Mouse (Mus musculus): Measurements from ENCODE around the gene Prr5l. TPM values are rescaled to one million over a fixed set of nuclear protein-coding genes. Genes with fewer than 3 reads are reported as not detected.
A peak's percentile ranks its signal among the peaks of the same experiment; 100 is the strongest.

Gene Prr5l
- polyA plus RNA-seq, 1 experiment from 2014 or later: 18.0 TPM

DNA sequence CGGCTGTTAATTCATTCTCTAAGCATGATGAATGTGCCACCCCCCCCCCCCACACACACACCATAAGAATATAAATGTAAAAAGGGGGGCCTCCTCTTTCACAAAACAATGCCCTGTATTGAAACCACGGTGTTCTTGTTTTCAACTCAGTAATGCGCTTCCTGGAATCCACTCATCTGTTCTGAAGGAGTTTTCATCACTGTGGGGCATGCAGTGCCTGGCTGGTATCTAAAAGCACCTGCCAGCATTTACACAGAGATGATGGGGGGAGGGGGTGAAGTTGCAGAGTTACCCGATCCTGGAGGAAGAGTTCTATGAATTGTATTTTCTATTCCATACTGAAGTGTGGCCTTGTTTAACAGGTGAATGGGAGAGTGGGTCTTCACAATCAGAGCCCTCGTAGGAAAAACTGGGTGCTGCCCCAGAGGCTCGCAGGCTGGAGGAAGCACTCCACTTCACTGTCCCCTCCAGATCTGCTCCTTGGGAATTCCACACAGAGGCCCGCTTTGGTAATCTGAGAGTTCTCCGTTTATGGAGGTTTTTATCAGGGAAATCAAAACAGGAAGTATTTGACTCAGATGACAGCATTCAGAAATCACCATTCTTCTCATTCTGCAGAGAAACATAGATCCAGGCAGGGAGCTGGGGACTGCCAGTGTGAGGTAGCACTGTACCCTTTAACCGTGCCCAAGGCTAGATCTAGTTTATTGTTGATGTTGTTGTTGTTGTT lies 52.5 kb downstream of the Prr5l start:
- DNase-seq (ENCODE audit: low spot score) (no peak), ATAC-seq (replicated peaks; ENCODE audit: insufficient number of reproducible peaks, low FRiP score, low TSS enrichment, low read depth) (no peak)
- H3K4me2 ChIP-seq (ENCODE audit: low read depth, low read length): no peak overlapping the region
- no peaks in the 10 kb centered on the region for H3K36me3 ChIP-seq (replicated peaks; ENCODE audit: control insufficient read depth, insufficient read depth, low read depth, low read length)
- H3K27ac ChIP-seq (replicated peaks; ENCODE audit: low read depth, low read length): no peak overlapping the region
- no peaks in the 10 kb centered on the region for H3K27me3 ChIP-seq (ENCODE audit: control insufficient read depth, insufficient read depth, low read length)
- no peak overlapping the region for H3K4me3 ChIP-seq (ENCODE audit: low read depth, low read length)
- WGBS: 50% methylated on average over 9 of the region's 9 CpGs
- no peak overlapping the region for H3K9ac ChIP-seq (replicated peaks; ENCODE audit: low read length)
- no peaks in the 10 kb centered on the region for H3K4me1 ChIP-seq (ENCODE audit: control insufficient read depth, insufficient read depth, low read length)
- no peaks in the 10 kb centered on the region for H3K9me3 ChIP-seq (replicated peaks; ENCODE audit: control insufficient read depth, low read length)

DNA sequence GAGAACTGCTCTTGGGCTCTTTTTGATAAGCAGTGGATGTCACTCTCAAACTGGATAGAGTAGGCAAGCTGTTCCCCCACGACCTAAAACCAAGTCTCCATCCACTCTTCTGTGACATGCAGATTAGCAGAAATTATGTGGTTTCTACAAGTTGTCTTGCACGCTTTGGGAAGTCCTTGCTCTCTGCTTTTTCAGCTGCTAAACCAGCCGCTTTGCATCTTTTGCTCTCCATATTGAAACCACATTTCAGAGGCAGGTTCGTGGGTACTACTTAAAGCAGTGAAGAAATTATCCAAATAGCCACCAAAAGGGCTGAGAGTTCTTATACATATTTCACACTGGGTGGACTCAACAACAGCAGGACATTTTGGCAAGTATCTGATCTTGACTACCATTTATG lies 53.8 kb downstream of the Prr5l start:
- H3K4me3 ChIP-seq (ENCODE audit: low read depth, low read length): no peak overlapping the region
- no peak overlapping the region for H3K4me2 ChIP-seq (ENCODE audit: low read depth, low read length)
- ATAC-seq (replicated peaks; ENCODE audit: insufficient number of reproducible peaks, low FRiP score, low TSS enrichment, low read depth): no peak
- H3K9ac ChIP-seq (replicated peaks; ENCODE audit: low read length): no peak overlapping the region
- no peak for DNase-seq (ENCODE audit: low spot score)
- H3K4me1 ChIP-seq (ENCODE audit: control insufficient read depth, insufficient read depth, low read length): no peaks in the 10 kb centered on the region
- no peak overlapping the region for H3K27ac ChIP-seq (replicated peaks; ENCODE audit: low read depth, low read length)
- H3K9me3 ChIP-seq (replicated peaks; ENCODE audit: control insufficient read depth, low read length): no peaks in the 10 kb centered on the region
- WGBS: 73% methylated on average over 4 of the region's 4 CpGs
- no peaks in the 10 kb centered on the region for H3K27me3 ChIP-seq (ENCODE audit: control insufficient read depth, insufficient read depth, low read length)
- no peaks in the 10 kb centered on the region for H3K36me3 ChIP-seq (replicated peaks; ENCODE audit: control insufficient read depth, insufficient read depth, low read depth, low read length)

DNA sequence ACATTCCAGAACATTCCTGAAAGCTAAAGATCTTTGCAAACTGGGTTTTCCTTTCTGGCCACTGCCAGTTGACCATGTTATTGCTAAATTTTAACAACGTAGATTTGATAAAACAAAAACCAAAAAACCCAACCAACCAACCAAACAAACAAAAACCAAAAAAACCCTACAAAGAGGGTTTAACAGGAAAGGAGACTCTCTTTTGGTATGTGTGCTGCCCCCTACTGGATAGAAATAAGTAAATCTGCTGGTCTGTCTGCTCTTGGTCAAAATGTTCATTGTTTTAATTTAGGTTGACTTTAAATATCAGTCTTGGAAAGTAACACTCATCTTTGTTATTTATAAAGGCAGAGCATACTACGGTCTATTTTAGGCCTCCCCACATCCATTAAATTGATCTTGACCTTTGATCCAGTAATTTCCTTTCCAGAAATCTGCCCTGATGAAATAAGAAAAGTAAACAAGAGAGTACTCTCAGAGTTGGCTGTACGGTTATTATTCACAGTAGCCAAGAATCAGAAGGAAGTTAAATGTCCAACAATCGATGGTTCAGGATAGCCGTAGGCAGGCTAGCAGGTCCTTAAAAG lies 54.7 kb downstream of the Prr5l start:
- Histone ChIP-seq H3K27me3 (ENCODE audit: control insufficient read depth, insufficient read depth, low read length) (no peaks in the 10 kb centered on the region), H3K36me3 (replicated peaks; ENCODE audit: control insufficient read depth, insufficient read depth, low read depth, low read length) (no peaks in the 10 kb centered on the region), H3K9me3 (replicated peaks; ENCODE audit: control insufficient read depth, low read length) (no peaks in the 10 kb centered on the region), H3K9ac (replicated peaks; ENCODE audit: low read length) (no peak overlapping the region), H3K4me2 (ENCODE audit: low read depth, low read length) (no peak overlapping the region), H3K27ac (replicated peaks; ENCODE audit: low read depth, low read length) (no peak overlapping the region), H3K4me1 (ENCODE audit: control insufficient read depth, insufficient read depth, low read length) (no peaks in the 10 kb centered on the region), H3K4me3 (ENCODE audit: low read depth, low read length) (no peak overlapping the region)
- WGBS: 51% methylated on average over 5 of the region's 5 CpGs
- DNase-seq (ENCODE audit: low spot score) (peak; percentile 70), ATAC-seq (replicated peaks; ENCODE audit: insufficient number of reproducible peaks, low FRiP score, low TSS enrichment, low read depth) (no peak)

DNA sequence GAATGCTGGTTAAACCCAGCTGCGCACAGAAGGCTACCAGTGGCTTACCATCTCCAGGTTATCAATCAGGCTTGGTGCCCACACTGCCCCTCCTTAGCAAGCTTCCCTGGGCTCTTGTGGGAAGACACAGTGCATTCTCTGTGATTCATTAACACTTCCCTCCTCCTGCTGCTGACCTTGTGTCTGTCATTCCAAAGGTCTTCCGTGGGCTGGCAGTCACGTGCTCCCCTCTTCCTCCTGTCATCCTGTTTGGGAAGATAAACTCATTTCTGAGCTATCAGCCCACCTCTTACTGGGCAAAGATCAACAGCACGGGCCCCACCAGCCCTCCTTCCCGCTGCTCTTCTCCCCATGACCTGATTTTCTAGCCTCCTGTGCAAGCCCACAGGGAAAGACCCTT lies 55.2 kb downstream of the Prr5l start:
- Histone ChIP-seq H3K9me3 (replicated peaks; ENCODE audit: control insufficient read depth, low read length) (no peaks in the 10 kb centered on the region), H3K9ac (replicated peaks; ENCODE audit: low read length) (no peak overlapping the region), H3K4me1 (ENCODE audit: control insufficient read depth, insufficient read depth, low read length) (no peaks in the 10 kb centered on the region), H3K4me2 (ENCODE audit: low read depth, low read length) (no peak overlapping the region), H3K36me3 (replicated peaks; ENCODE audit: control insufficient read depth, insufficient read depth, low read depth, low read length) (no peaks in the 10 kb centered on the region), H3K4me3 (ENCODE audit: low read depth, low read length) (no peak overlapping the region), H3K27ac (replicated peaks; ENCODE audit: low read depth, low read length) (no peak overlapping the region), H3K27me3 (ENCODE audit: control insufficient read depth, insufficient read depth, low read length) (no peaks in the 10 kb centered on the region)
- WGBS: 44% methylated on average over 5 of the region's 5 CpGs
- ATAC-seq (replicated peaks; ENCODE audit: insufficient number of reproducible peaks, low FRiP score, low TSS enrichment, low read depth) (no peak), DNase-seq (ENCODE audit: low spot score) (no peak)

DNA sequence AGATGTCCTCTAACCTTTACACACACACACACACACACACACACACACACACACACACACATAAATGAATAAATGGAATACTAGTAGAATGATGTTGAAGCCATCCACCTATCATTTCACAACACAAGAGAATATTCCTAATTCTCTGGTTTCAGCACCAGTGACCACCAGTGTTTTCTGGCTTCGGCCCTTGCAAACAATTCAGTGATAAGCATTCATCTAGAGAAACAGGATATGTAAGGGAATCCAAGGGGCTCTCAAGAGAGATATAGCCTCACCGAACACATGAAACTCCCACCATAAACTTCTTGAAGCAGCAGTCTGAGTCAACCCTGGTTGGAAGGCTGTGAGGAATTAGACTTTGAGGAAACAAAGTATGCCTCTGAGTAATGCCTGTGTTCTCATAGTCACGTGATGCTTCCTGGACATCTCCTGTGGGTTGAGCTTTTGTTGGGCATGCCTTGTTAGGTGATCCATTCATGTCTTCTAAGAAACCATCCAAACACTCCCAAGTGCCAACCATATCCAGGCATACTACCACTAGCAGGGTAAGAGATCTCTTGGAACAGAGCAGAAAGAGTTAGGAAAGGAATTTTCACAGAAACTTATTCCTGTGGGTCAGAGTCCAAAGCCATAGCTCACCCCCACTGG lies 55.8 kb downstream of the Prr5l start:
- H3K27ac ChIP-seq (replicated peaks; ENCODE audit: low read depth, low read length): no peak overlapping the region
- no peaks in the 10 kb centered on the region for H3K27me3 ChIP-seq (ENCODE audit: control insufficient read depth, insufficient read depth, low read length)
- H3K9me3 ChIP-seq (replicated peaks; ENCODE audit: control insufficient read depth, low read length): no peaks in the 10 kb centered on the region
- no peaks in the 10 kb centered on the region for H3K4me1 ChIP-seq (ENCODE audit: control insufficient read depth, insufficient read depth, low read length)
- DNase-seq (ENCODE audit: low spot score) (no peak), ATAC-seq (replicated peaks; ENCODE audit: insufficient number of reproducible peaks, low FRiP score, low TSS enrichment, low read depth) (no peak)
- H3K36me3 ChIP-seq (replicated peaks; ENCODE audit: control insufficient read depth, insufficient read depth, low read depth, low read length): no peaks in the 10 kb centered on the region
- H3K4me3 ChIP-seq (ENCODE audit: low read depth, low read length): no peak overlapping the region
- H3K4me2 ChIP-seq (ENCODE audit: low read depth, low read length): no peak overlapping the region
- 82% methylated on average over 3 of the region's 3 CpGs for WGBS
- H3K9ac ChIP-seq (replicated peaks; ENCODE audit: low read length): no peak overlapping the region

DNA sequence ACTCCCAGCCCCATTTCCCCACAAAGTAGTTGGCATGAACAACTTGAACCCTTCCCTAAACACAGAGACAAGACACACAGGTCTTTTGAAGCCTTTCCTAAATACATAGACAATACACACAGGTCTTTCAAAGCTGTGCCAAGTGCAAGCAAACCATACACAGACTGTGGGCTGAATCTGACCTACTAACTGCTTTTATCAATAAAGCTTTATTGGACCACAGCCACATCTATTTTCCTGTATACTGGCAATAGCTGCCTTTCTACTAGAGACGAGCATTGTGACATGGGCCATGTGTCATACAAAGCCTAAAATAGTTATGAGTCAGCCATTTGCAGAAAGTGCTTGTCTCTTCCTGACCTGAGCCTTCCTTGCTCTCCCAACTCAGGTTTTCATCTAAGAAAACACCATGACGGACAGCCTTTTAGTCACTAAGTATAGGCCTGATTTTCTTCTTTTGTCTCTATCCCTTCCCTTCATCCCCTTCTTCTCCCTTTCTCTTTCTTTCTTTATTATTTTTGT lies 56.6 kb downstream of the Prr5l start:
- Histone ChIP-seq H3K36me3 (replicated peaks; ENCODE audit: control insufficient read depth, insufficient read depth, low read depth, low read length) (no peaks in the 10 kb centered on the region), H3K9ac (replicated peaks; ENCODE audit: low read length) (no peak overlapping the region), H3K27ac (replicated peaks; ENCODE audit: low read depth, low read length) (no peak overlapping the region), H3K4me1 (ENCODE audit: control insufficient read depth, insufficient read depth, low read length) (no peaks in the 10 kb centered on the region), H3K4me3 (ENCODE audit: low read depth, low read length) (no peak overlapping the region), H3K9me3 (replicated peaks; ENCODE audit: control insufficient read depth, low read length) (no peaks in the 10 kb centered on the region), H3K4me2 (ENCODE audit: low read depth, low read length) (no peak overlapping the region), H3K27me3 (ENCODE audit: control insufficient read depth, insufficient read depth, low read length) (no peaks in the 10 kb centered on the region)
- DNase-seq (ENCODE audit: low spot score): no peak
- 76% methylated on average over 2 of the region's 2 CpGs for WGBS
- no peak for ATAC-seq (replicated peaks; ENCODE audit: insufficient number of reproducible peaks, low FRiP score, low TSS enrichment, low read depth)

DNA sequence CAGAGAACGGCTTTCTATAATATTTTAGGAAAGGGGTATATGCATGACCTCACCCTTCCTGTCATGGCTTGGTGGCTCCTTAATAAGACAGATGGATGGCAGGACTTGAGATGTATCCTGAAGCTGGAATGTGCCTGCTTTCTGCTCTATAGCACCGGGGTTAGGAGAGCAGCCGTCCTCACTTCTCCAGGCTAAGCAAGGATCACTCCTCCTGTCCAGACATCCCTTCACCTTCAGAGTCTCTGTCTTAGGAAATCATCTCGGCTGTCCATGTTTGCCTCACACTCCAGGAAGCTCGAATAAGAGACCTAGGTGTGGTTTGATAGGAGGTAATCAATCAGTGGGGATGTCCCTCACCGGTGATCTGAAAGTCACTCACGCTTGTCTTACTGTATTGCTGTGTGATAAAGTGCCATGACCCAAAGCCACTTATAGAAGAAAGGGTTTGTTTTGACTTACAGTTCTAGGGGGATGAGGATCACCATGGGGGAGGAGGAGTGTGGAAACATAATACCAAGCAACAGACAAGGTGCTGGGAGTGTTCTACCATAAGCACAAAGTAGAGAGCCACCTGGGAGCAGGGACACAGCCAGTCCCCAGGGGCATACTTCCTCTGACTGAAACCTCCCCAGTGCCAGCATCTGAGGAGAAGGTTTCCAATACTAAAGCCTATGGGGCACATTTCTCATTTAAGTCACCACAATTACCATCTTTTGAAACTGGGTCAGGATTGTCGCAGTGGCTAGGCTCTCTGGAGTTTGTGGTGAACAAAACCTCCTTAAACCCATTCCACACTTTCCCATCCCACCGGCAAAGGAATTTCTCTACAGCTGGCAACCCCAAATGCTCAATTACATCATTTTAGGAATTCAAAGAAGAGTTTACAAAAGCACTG lies 57.4 kb downstream of the Prr5l start:
- H3K4me1 ChIP-seq (ENCODE audit: control insufficient read depth, insufficient read depth, low read length): no peaks in the 10 kb centered on the region
- DNase-seq (ENCODE audit: low spot score): no peak
- no peak overlapping the region for H3K4me2 ChIP-seq (ENCODE audit: low read depth, low read length)
- 89% methylated on average over 9 of the region's 9 CpGs for WGBS
- H3K9me3 ChIP-seq (replicated peaks; ENCODE audit: control insufficient read depth, low read length): no peaks in the 10 kb centered on the region
- no peaks in the 10 kb centered on the region for H3K36me3 ChIP-seq (replicated peaks; ENCODE audit: control insufficient read depth, insufficient read depth, low read depth, low read length)
- H3K27me3 ChIP-seq (ENCODE audit: control insufficient read depth, insufficient read depth, low read length): no peaks in the 10 kb centered on the region
- H3K9ac ChIP-seq (replicated peaks; ENCODE audit: low read length): no peak overlapping the region
- H3K27ac ChIP-seq (replicated peaks; ENCODE audit: low read depth, low read length): no peak overlapping the region
- no peak for ATAC-seq (replicated peaks; ENCODE audit: insufficient number of reproducible peaks, low FRiP score, low TSS enrichment, low read depth)
- H3K4me3 ChIP-seq (ENCODE audit: low read depth, low read length): no peak overlapping the region

All from embryonic facial prominence, embryonic 11.5 days (tissue).